Mouse (Mus musculus) neural tube, embryonic 12.5 days (tissue): ENCODE data around the gene Gm9767. TPM values are rescaled to one million over a fixed set of nuclear protein-coding genes. Genes with fewer than 3 reads are reported as not detected.

Source experiments
- ATAC-seq: fragments of 200-750 bp; cut with Nextera tagmentation; 2 replicates; pipeline ENCODE4 v1.8.0; 2017; ENCODE audit warnings: low read depth, mild to moderate bottlenecking, moderate TSS enrichment, moderate library complexity; ENCODE audit not compliant: low FRiP score
- H3K27ac ChIP-seq: fragments of 300-500 bp; sonication (generic); 2 replicates; pipeline ENCODE4 v1.5.1; 2016
- H3K27me3 ChIP-seq: fragments of 300-500 bp; sonication (generic); replicated peaks from 2 replicates; pipeline ENCODE4 v1.6.1; 2016; ENCODE audit warnings: mild to moderate bottlenecking
- H3K36me3 ChIP-seq: fragments of 300-500 bp; sonication (generic); 2 replicates; pipeline ENCODE4 v1.6.1; 2016; ENCODE audit warnings: mild to moderate bottlenecking
- H3K4me1 ChIP-seq: fragments of 300-500 bp; sonication (generic); 2 replicates; pipeline ENCODE4 v1.6.1; 2016
- H3K4me2 ChIP-seq: fragments of 300-500 bp; sonication (generic); replicated peaks from 2 replicates; pipeline ENCODE4 v1.6.1; 2016; ENCODE audit warnings: mild to moderate bottlenecking
- H3K4me3 ChIP-seq: fragments of 300-500 bp; sonication (generic); 2 replicates; pipeline ENCODE4 v1.5.1; 2016
- H3K9ac ChIP-seq: fragments of 300-500 bp; sonication (generic); 2 replicates; pipeline ENCODE4 v1.6.1; 2016; ENCODE audit warnings: mild to moderate bottlenecking
- H3K9me3 ChIP-seq: fragments of 300-500 bp; sonication (generic); 2 replicates; pipeline ENCODE4 v1.6.1; 2016; ENCODE audit warnings: mild to moderate bottlenecking
- WGBS: fragments of 180-500 bp; shearing (Covaris S2); methylation state at CpG from one replicate; pipeline ENCODE4 v1.1.7; 2016; 5-methylcytosine and 5-hydroxymethylcytosine counted together
- polyA plus RNA-seq: library from polyadenylated mRNA; unstranded; fragments of >200 nt; fragmentation: Nextera tagmentation; extraction: Ambion mirVana; gene quantifications from 2 replicates; pipeline ENCODE4 v1.2.1, GENCODE M21; 2016

Gm9767 gene
- 1.3 and 1.8 TPM in 2 replicates for polyA plus RNA-seq

DNA sequence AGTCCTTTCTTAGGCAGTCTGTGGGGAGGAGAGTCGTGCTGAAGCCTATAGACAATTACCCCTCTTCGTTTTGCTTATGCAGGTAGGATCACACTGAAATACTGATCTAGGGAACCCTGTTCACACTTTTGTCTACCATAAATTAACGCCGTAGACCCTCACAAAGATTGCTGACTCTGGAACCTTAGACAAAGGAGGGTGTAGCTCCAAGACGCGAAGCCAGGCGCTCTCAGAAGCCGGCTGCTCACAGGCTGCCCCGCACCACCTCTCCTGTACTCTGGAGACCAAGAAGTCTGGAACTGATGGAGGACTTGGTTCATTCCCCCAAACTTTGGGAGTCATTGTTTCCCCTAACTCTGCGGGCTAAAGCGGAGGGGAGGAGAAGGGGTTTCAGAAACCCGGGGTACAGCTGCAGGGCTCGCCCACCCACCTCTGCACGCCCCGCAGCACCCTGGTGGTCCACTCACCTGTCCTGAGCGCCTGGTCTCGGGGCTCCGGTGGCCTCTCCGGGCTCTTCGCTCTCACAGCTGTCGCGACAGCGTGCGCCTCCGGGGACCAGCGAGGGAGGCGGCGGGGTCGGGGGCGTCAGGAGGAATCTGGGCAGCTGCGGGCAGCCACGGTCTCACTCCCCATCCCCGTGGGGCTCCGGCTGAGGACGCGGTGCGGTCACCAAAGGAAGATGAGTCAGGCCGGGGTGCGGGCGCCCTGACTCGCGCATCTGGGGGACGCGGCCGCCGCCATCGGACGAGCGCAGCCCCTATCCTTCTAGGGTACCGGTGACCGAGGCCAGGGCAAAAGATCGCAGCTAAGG, at the start of gene Gm9767:
Gm9767 (plus strand) TSS at position 585 of the 811 bp plus-strand sequence.
- no peak within 1 kb of the TSS for H3K27ac ChIP-seq
- no peaks in the 10 kb centered on the region for H3K36me3 ChIP-seq
- no peaks in the 10 kb centered on the region for H3K9me3 ChIP-seq
- no peaks in the 10 kb centered on the region for H3K27me3 ChIP-seq
- peak within 1 kb of the TSS; percentile 82 for H3K9ac ChIP-seq
- peak within 1 kb of the TSS; percentile 71 for H3K4me3 ChIP-seq
- peak within 1 kb of the TSS; percentile 77 for H3K4me2 ChIP-seq
- 2% methylated on average over 52 of the region's 52 CpGs for WGBS
- ATAC-seq, result peak; percentile 84
- peaks cover 3% of the 10 kb centered on the region; the same call in 1 of the 2 replicates for H3K4me1 ChIP-seq

DNA sequence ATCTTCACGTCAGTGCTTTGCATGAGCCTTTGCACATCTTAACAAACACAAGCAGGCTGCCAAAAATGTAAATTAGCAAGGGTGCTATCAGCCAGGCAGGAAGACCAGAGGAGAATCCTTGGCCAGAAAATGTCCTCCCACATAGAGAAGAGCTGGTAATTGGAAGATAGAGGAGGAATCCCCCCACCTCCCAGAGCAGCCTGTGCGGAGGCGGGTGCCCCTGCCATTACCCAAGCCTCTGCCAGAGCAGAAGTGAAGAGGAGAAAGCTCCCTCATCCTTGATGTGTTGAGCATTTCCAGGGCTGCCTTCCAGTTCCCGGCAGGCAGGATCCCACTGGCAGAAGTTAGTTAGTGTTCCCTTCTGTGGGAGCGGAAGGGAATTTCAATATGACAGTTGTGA, 43.1 kb upstream of the Gm9767 start:
- 80% methylated on average over 5 of the region's 5 CpGs for WGBS
- Histone ChIP-seq H3K36me3 (no peaks in the 10 kb centered on the region), H3K27me3 (no peaks in the 10 kb centered on the region), H3K9ac (no peak overlapping the region), H3K4me2 (no peak overlapping the region), H3K9me3 (no peaks in the 10 kb centered on the region), H3K27ac (no peak overlapping the region), H3K4me3 (no peak overlapping the region), H3K4me1 (no peaks in the 10 kb centered on the region)
- no peak for ATAC-seq

DNA sequence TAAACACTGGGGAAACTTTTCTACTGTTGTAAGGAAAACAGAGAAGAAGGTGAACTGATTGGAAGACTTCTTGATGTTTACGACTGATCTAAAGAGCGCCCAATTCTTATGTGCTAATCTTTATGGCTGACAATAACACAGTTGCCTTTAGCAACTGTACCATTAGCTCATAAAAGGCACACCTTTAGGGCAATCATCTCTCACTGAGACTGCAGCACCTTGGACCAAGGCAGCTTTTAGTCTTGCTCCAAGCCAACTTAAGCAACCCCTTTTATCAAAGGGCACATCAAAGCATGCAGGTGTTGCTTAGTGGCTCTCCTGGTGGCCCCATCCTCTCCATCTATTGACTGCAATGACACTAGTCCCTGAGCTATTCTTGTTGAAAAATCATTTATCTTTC, 26.9 kb upstream of the Gm9767 start:
- WGBS, result 81% methylated on average over 2 of the region's 2 CpGs

DNA sequence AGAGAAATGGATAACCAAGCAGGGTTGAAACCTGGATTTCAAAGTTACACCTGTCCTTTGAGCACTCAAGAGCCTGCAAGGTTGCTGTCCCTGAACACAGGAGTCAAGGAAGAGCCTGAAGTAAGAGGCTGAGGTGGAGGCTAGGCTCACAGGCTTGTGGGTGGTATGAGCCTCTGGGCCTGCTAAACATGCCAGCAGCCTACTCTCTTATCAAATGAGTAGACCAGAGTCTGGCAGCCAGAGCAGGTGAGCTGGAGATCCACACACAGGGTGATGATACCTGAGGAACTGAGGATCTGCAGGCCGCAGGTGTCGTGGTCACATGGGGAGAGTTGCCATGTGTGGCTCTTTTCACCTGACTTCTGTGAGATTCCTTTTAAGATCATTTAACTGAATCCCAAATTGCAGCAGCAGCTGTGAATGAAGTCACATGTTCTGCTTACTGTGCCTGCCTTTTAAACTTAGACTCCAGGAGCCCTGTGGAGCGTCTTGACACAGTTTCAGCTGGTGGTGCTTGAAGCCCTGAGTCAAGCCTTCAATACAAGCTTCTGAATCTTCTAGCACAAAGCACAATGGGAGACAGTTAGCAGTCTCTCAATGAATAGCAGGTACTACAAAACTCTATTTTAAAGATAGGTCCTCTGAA, 18.3 kb upstream of the Gm9767 start:
- H3K9me3 ChIP-seq, result no peaks in the 10 kb centered on the region
- H3K4me1 ChIP-seq, result no peaks in the 10 kb centered on the region
- H3K27me3 ChIP-seq, result no peaks in the 10 kb centered on the region
- ATAC-seq, result no peak
- no peak overlapping the region for H3K4me2 ChIP-seq
- WGBS, result 83% methylated on average over 3 of the region's 3 CpGs
- H3K27ac ChIP-seq, result no peak overlapping the region
- no peaks in the 10 kb centered on the region for H3K36me3 ChIP-seq
- no peak overlapping the region for H3K9ac ChIP-seq
- no peak overlapping the region for H3K4me3 ChIP-seq

More for the DNA sequence above, 26.9 kb upstream of the Gm9767 start:
- H3K4me1 ChIP-seq, result no peaks in the 10 kb centered on the region
- no peak overlapping the region for H3K4me2 ChIP-seq
- no peaks in the 10 kb centered on the region for H3K36me3 ChIP-seq
- no peak overlapping the region for H3K9ac ChIP-seq
- H3K4me3 ChIP-seq, result no peak overlapping the region
- ATAC-seq, result no peak
- no peak overlapping the region for H3K27ac ChIP-seq
- no peaks in the 10 kb centered on the region for H3K27me3 ChIP-seq
- no peaks in the 10 kb centered on the region for H3K9me3 ChIP-seq

DNA sequence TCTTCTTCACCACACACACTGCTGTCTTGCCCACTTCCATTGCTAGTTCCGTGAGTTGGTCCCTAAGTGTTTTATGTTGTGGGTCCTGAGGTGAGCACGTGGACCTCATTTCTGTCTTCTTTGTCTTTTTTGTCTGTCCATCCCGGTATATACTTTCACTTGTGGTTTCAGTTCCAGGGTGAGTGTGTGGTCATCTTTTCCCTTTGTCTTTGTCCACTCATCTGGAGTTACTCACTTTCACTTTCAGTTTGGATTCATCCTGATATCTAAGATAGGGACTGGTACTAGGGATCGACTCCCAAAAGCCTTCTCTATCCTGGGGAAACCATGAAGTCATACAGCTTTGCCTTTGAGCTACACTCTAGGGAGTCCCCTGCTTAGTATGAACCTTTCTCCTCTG, 15.0 kb upstream of the Gm9767 start:
- peaks cover 1% of the 10 kb centered on the region for H3K36me3 ChIP-seq
- no peaks in the 10 kb centered on the region for H3K27me3 ChIP-seq
- no peak overlapping the region for H3K9ac ChIP-seq
- no peak overlapping the region for H3K27ac ChIP-seq
- H3K4me1 ChIP-seq, result no peaks in the 10 kb centered on the region
- no peak for ATAC-seq
- H3K4me3 ChIP-seq, result no peak overlapping the region
- 91% methylated on average over 4 of the region's 4 CpGs for WGBS
- 0 out of 2 replicates have a peak, but pooled peaks cover under 1% of the 10 kb centered on the region for H3K9me3 ChIP-seq
- H3K4me2 ChIP-seq, result no peak overlapping the region

DNA sequence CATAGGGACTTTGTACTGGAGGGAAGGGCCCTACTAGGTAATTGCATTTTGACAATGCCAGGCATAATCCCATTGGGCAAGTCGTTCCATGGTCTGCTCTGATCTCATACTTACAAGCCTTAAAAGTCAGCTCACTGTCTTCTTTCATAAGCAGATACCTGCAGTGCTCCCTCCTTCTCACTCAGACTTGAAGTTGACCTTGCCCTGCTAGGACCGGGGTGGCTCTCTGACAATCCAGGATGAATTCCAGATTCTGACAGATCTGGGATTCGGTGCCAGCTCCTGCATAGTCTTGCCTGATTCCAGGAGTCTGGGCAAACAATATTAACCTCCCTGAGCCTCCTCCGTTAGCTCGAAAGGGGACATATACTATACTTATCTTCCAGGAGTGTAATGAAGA, 6.1 kb upstream of the Gm9767 start:
- Histone ChIP-seq H3K27ac (no peak overlapping the region), H3K4me2 (no peak overlapping the region), H3K4me1 (no peaks in the 10 kb centered on the region), H3K9me3 (0 out of 2 replicates have a peak, but pooled peaks cover 3% of the 10 kb centered on the region), H3K9ac (no peak overlapping the region), H3K4me3 (no peak overlapping the region), H3K36me3 (peaks cover 7% of the 10 kb centered on the region), H3K27me3 (no peaks in the 10 kb centered on the region)
- no peak for ATAC-seq
- 88% methylated on average over 5 of the region's 5 CpGs for WGBS

DNA sequence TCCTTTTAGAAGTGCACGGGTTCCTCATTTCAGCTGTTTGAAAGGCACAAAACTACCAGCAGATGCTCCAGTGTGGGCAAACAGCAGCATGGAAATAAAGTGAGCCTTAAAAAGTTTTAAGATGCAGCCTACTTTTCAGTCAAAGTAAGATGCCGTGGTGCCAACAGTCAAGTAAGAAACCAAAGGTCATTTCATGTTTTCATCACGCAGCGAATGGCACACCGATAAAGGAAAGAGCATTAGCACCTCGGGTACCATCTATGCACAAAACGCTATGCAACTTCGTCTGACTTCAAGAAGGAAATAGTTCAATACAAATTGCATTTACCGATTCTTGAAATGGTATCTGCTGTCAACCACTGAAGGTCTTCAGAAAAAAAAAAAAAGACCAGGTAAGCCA, 1.1 kb upstream of the Gm9767 start:
- Histone ChIP-seq H3K27me3 (no peaks in the 10 kb centered on the region), H3K4me3 (peak overlapping the region; percentile 71; the same call in 1 of the 2 replicates), H3K27ac (no peak overlapping the region), H3K4me2 (peak overlapping the region; percentile 77), H3K4me1 (peaks cover 3% of the 10 kb centered on the region; the same call in 1 of the 2 replicates), H3K9me3 (no peaks in the 10 kb centered on the region), H3K36me3 (no peaks in the 10 kb centered on the region), H3K9ac (no peak overlapping the region)
- ATAC-seq, result no peak
- WGBS, result 86% methylated on average over 9 of the region's 9 CpGs

DNA sequence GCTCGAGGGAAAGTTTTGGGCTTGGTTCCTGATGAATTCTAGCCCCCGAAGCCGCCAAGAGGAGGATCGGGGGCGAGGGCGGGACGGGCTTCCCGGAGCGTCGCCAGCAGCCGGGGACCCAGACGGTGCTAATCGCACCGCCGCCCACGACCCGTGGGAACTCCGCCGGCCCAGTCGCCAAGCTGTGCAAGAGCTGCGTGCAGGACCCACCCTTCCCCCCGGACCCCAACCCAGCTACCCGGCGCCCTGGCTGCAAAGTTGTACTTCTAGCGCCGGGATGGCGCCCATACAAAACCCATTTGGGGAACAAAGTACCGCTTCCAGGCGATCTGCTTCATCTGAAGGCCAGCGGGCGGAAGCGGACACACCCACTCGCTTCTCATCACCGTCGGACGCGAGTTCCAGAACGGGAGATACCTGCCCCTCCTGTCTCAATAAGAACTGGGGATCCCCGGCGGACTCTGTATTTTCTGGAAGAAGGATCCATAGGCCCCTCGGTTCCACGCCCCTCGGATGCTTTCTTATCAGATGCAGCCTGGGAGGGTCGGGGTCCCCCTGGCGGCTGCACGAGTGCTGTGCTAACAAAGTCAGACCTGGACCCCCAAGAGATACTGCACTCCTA, 577 bp downstream of the Gm9767 start, which contains the start of gene Tmem200a:
Tmem200a (minus strand) TSS at position 532 of the 622 bp plus-strand sequence.
- no peaks in the 10 kb centered on the region for H3K36me3 ChIP-seq
- ATAC-seq, result peak; percentile 95
- no peaks in the 10 kb centered on the region for H3K9me3 ChIP-seq
- H3K9ac ChIP-seq, result peak within 1 kb of the TSS; percentile 82
- no peak within 1 kb of the TSS for H3K27ac ChIP-seq
- peak within 1 kb of the TSS; percentile 71 for H3K4me3 ChIP-seq
- H3K27me3 ChIP-seq, result no peaks in the 10 kb centered on the region
- H3K4me2 ChIP-seq, result peak within 1 kb of the TSS; percentile 77
- WGBS, result under 1% methylated on average over 46 of the region's 46 CpGs
- H3K4me1 ChIP-seq, result peaks cover 3% of the 10 kb centered on the region; the same call in 1 of the 2 replicates

DNA sequence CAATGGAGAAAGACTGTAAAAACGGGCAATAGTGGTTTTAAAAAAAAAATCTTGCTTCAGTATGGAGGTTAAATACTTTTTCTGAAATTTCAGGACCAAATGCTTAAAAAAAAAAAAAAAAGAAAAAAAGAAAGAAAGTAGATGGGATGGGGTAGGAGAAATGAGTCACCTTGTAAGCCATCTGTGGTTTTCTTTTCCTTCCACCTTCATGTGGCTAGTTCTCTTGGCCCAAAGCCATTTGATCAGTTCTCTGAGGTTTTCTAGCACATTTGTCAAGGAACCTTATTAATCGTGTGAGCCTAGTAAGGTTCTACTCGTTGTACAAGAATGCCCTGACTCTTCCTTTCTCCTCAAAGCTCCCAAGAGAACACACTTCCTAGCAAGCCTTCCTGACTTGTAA, 1.6 kb downstream of the Gm9767 start:
- Histone ChIP-seq H3K27me3 (no peaks in the 10 kb centered on the region), H3K9me3 (no peaks in the 10 kb centered on the region), H3K4me3 (no peak overlapping the region), H3K4me2 (no peak overlapping the region), H3K9ac (no peak overlapping the region), H3K36me3 (no peaks in the 10 kb centered on the region), H3K4me1 (peaks cover 3% of the 10 kb centered on the region; the same call in 1 of the 2 replicates), H3K27ac (no peak overlapping the region)
- 87% methylated on average over 3 of the region's 3 CpGs for WGBS
- no peak for ATAC-seq

DNA sequence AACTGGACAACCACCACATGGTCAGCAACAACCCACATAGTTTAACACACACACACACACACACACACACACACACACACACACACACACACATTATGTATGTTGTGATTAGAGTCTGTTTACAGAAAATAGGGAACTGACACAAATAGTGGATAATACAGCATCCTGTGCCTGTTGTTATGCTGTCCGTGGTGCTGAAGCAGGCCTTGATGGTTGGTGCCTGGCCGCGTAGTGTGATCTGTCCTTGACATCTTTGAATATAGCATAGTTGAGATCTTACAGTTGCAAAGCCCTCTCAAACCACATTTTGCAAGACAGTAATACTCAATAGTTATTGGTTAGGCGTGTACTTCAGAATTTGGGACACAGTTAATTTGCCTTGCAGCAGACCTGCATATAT, 4.0 kb downstream of the Gm9767 start:
- no peaks in the 10 kb centered on the region for H3K9me3 ChIP-seq
- WGBS, result 61% methylated on average over 4 of the region's 4 CpGs
- no peak for ATAC-seq

DNA sequence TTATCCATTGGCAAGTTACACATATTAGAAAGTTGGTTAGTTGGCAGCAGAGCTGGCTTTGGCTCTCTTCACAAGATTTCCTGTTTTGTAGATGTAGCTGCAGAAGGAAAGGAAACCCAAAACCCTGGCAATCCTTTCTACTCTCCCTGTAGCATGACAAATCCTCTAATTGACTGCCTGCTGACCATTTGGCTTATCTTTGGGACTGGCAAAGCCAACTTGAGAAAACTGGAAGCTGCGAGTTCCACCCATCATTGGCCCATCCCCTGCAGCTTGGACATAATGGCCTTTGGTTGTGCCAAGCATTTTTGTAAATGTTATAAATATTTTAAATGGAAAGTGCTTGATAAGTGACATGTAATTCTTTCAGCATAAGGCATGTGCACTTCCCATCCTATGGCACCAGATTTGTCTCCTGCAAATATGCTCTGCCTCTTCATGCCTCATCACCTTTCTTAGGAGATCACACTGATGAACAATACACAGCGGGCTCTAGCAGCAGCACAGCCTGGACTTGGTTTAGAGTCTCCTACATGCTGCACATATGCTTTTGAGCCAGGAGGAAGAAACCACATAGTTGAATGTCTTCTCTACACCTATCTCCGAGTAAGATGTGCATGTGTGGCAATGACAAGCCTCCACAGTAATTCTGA, 25.4 kb downstream of the Gm9767 start:
- H3K27ac ChIP-seq, result no peak overlapping the region
- H3K4me1 ChIP-seq, result no peaks in the 10 kb centered on the region
- H3K27me3 ChIP-seq, result no peaks in the 10 kb centered on the region
- no peak overlapping the region for H3K4me2 ChIP-seq
- no peaks in the 10 kb centered on the region for H3K36me3 ChIP-seq
- ATAC-seq, result no peak
- H3K9me3 ChIP-seq, result no peaks in the 10 kb centered on the region
- WGBS, result 80% methylated on average over 3 of the region's 3 CpGs
- no peak overlapping the region for H3K9ac ChIP-seq
- no peak overlapping the region for H3K4me3 ChIP-seq

More for the DNA sequence above, 4.0 kb downstream of the Gm9767 start:
- Histone ChIP-seq H3K4me3 (no peak overlapping the region), H3K27ac (no peak overlapping the region), H3K27me3 (no peaks in the 10 kb centered on the region), H3K4me1 (peaks cover 3% of the 10 kb centered on the region; the same call in 1 of the 2 replicates), H3K4me2 (no peak overlapping the region), H3K9ac (no peak overlapping the region), H3K36me3 (no peaks in the 10 kb centered on the region)

DNA sequence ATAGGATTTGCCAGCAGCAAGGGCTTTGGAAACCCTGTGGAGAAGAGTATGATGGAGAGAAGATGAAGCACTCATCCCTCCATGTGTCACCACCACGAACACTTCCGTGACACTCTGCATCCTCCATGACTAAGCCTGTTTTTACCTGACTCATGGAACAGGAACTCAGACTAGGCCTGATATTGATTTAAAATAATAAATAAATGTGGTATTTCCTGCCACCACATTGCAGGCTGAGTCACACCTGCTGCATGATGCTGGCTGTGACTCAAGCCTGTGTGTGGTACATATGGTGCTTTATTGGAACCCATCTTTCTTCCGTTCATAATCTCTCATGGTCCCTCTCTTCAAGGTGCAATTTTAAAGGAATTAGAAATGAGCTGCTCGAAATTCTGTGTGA, 36.4 kb downstream of the Gm9767 start:
- WGBS, result 88% methylated on average over 4 of the region's 4 CpGs
- H3K9me3 ChIP-seq, result no peaks in the 10 kb centered on the region
- no peaks in the 10 kb centered on the region for H3K4me1 ChIP-seq
- no peak for ATAC-seq
- H3K4me3 ChIP-seq, result no peak overlapping the region
- no peak overlapping the region for H3K9ac ChIP-seq
- H3K36me3 ChIP-seq, result no peaks in the 10 kb centered on the region
- H3K4me2 ChIP-seq, result no peak overlapping the region
- H3K27me3 ChIP-seq, result no peaks in the 10 kb centered on the region
- H3K27ac ChIP-seq, result no peak overlapping the region
